Mouse (Mus musculus): ENCODE results near the gene Lamb3. TPM values are rescaled to one million over a fixed set of nuclear protein-coding genes. Genes with fewer than 3 reads are reported as not detected.

The Lamb3 gene
- total RNA-seq, 2 experiments from 2014 or later: 7.9 to 12.6 TPM

- intact Hi-C loops (cut with DNase I): no loop called here
- no peak for DNase-seq
Observed at GRCm38 (mm10) chr1:193332018-193332417, 124.5 kb downstream of the Lamb3 start.

- DNase-seq: no peak
- intact Hi-C loops (cut with DNase I): no loop called here
Observed at GRCm38 (mm10) chr1:193332671-193333070, 125.2 kb downstream of the Lamb3 start.

DNA sequence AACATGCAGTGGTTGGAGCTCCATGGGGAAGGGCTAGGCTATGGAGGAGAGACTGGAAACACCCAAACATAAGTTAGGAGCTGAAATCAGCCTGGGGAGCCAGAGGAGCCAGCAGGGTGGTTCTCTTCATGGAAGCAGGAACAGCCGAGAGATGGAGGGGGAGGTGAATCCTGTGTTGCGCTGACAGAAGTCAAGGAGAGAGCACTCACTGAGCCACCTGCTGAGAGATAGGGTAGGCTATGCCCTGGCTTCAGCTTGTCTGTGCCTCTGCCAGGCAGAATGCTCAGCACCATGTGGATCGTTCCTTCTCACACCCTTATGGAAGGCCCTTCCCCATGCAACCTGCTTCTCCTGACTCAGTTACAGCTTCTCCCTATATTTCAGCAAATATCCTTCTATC lies 126.3 kb downstream of the Lamb3 start:
- intact Hi-C loops (cut with DNase I): no loop called here
- no peak for DNase-seq

GRCm38 (mm10) chr1:193334546-193334945 lies 127.0 kb downstream of the Lamb3 start:
- intact Hi-C loops (cut with DNase I): no loop called here
- DNase-seq: no peak

DNA sequence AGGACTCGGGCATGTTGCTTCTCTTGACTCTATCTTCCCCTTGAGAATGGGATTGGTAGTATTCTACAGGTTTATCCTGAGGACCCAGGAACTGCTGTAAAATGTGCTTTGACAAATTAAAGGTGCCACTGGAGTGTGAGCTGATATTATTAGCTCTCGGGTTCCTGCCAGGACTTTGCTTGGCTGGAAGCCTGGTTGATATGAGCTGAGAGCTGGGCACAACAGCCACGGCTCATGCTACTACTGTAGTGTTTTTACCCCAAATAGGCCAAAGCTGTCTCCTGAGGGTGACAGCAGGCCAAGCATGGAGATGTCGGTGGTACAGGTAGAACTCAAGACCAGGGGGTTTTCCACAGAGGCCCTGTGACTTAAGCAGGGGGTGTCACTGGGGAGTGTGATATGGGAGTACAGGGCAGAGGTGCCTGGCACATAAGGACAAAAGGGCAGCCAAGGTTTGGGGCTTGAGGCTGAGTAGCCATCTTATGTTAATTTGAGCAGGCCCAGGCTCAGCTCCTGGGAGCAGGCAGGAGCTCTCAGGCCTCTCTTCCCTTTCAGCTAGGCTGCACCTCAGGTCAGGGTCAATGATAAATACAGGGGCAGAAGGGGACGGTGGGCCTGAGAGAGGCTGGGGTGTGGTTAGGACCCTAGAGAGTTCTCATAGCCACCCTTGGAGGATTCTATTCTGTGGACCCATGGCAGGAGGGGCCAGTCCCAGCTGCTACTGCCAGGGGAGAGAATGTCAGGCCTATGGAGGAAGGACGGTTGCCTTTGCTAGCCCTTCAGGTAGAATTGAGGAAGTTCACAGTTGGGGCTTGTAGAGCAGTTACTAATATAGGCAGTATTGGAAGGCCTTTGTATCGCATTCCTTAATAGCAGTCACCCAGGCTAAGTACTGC lies 128.9 kb downstream of the Lamb3 start:
- peak; percentile 63 to 80 for DNase-seq
- intact Hi-C loops (cut with DNase I): no loop called here

GRCm38 (mm10) chr1:193337018-193337321 lies 129.5 kb downstream of the Lamb3 start:
- intact Hi-C loops (cut with DNase I): no loop called here
- DNase-seq: no peak

- no peak for DNase-seq
- intact Hi-C loops (cut with DNase I): no loop called here
Observed at GRCm38 (mm10) chr1:193337787-193338310, 130.3 kb downstream of the Lamb3 start.

DNA sequence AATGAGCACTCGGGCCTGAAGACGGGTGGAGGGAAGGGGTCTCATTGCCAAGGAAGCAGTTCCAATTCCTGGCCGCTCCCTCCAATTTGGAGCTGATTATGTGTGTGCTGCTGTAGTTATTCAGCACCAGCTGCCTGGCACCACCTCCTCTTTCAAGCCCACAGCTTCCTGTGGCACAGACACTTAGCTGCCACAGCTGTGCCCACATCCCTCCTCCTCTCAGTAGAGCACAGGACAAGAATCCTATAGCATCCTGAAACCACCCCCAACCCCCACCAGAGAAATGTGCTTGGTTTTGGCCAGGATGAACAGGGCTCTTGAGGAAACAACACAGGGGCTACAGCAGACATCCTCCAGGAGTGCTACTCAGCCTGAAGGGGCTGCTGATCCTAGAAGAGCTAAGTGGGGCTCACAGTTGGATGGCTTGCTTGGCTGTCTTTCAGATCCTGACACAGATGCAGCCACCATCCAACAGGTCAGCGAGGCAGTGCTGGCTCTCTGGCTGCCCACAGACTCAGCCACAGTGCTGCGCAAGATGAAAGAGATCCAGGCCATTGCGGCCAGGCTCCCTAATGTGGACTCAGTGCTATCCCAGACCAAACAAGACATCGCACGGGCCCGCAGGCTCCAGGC lies 131.0 kb downstream of the Lamb3 start:
- intact Hi-C loops (cut with DNase I): no loop called here

DNA sequence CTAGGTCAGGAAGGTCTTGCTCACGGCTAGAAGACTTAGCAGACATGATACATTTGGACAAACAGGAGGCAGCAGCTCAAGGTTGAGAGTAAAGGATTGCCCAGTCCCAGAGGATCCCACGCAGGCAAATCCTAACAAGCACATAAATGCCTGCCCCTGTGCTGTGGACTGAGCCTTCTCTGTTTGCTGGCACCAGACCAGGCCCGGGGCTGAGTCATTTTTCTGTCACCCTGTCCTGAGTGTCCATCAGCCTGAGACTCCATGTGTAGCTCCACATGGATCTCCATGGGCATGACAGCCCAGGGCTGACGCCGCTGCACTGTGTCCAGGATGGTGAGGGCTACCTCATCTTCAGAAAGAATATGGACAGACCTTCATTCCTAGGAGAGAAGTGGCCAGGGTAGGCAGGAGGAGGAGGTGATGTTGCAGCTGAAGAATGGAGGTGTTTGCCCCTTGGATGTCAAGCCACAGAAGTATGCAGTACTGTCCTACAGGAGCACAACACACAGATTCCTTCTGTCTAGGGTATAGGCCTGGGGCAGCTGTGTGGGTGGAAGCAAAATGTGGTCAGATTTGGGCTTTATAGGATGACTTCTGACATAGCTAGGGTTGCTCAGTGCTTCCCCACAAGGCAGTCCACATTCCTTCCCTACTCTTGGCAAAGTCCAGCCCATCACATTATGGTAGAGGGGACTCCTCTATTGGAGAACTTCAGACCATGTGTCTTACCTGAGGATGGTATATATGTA lies 134.9 kb downstream of the Lamb3 start:
- intact Hi-C loops (cut with DNase I): no loop called here
- no peak for DNase-seq

More for the DNA sequence above, 131.0 kb downstream of the Lamb3 start:
- DNase-seq: no peak

DNA sequence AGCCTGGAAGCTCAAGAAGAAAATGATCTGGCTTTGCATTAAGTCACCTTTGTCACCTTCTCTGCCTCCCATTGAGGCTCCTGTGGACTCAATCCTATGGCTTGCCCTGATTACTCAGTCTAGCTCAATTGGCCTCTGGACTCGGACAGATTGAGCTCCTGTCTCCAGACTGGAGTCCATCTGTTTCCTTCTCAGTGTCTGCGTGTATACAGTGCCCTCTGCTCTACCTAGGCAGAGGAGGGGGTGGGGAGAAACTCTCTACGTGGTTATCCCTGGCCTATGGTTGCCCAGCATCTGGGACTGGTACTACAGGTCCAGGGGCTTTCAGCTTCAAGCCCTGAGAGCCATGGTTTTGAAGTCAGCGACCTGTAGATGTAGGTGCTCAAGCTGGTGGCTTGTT lies 136.4 kb downstream of the Lamb3 start:
- intact Hi-C loops (cut with DNase I): no loop called here
- no peak for DNase-seq

- intact Hi-C loops (cut with DNase I): no loop called here
- DNase-seq: no peak
Observed at GRCm38 (mm10) chr1:193344976-193345375, 137.5 kb downstream of the Lamb3 start.

DNA sequence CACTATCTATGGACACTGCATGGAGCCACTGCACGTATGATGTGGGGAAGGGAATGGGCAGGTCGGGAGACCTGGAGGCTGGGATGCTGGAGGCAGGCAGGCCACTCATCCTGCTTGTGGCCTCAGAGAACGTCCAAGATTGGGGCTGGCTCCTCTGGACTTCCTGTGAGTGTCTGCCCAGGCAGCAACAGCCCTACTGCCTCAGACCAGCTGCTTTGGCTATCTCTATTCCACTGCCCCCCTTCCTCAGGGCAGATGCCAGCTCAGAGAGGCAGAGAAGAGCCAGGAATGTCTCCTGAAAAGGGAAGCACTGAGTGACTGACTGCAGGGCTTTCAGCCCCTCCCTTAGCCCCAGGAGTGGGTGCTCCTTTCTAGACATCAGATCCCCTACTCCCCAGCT lies 139.4 kb downstream of the Lamb3 start:
- intact Hi-C loops (cut with DNase I): no loop called here
- no peak for DNase-seq

DNA sequence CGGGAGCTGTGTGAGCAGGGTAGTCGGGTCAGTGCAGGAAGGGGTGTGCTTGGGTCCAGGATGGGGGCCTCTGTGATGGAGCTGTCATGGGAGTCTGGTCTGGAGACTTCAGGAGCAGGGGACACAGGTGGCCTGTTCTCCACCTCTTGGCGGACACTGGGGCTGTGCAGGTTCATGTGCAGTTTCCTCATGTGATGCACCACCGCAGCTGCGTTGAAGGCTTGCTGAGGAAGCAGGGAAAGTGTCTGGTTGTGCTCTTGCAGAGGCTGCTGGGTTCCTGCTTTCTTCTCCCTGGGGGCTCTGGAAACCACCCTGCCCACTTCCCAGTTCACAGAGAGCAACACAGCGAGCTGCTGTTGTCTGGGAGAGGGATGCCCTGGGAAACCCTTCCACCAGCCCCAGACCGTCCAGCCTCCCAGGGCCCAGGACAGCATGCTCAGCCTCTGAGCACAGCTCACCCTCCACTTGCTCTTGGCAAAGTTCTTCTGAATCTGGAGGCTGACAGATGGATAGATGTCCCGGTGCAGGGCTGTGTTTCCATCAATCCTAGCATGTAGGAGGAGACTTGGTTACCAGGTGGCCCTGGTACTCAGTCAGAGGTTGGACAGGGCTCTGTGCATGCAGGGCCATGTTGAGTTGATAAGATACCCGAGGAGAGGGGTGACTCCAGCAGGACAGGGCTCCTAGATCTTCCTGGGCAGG lies 140.9 kb downstream of the Lamb3 start:
- DNase-seq: no peak
- intact Hi-C loops (cut with DNase I): no loop called here

- intact Hi-C loops (cut with DNase I): no loop called here
- DNase-seq: no peak
Observed at GRCm38 (mm10) chr1:193349702-193350545, 142.4 kb downstream of the Lamb3 start.

- no peak for DNase-seq
- intact Hi-C loops (cut with DNase I): no loop called here
Observed at GRCm38 (mm10) chr1:193350546-193350801, 143.0 kb downstream of the Lamb3 start.

DNA sequence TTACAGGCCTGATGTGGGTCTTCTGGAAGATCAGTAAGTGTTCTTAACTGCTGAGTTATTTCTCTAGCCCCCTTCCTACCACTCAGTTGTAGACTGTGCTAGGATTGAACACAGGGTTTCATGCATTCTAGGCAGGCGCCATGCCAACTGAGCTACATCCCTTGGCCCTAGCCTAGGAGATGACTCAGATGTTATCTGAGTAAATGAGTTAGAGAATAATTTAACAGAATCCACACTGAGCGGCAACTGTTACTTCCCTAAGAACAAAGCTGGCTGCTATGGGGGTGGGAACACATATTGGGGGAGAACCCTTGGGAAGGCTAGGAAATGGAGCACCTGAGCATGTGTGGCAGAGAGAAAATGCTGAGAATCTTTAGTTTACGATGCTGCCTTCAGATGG lies 144.1 kb downstream of the Lamb3 start:
- intact Hi-C loops (cut with DNase I): no loop called here
- DNase-seq: no peak

- no peak for DNase-seq
- intact Hi-C loops (cut with DNase I): no loop called here
Observed at GRCm38 (mm10) chr1:193359199-193359598, 151.7 kb downstream of the Lamb3 start.

- DNase-seq: no peak
- intact Hi-C loops (cut with DNase I): no loop called here
Observed at GRCm38 (mm10) chr1:193361181-193361580, 153.7 kb downstream of the Lamb3 start.

GRCm38 (mm10) chr1:193362078-193362477 lies 154.6 kb downstream of the Lamb3 start:
- intact Hi-C loops (cut with DNase I): no loop called here
- no peak for DNase-seq

GRCm38 (mm10) chr1:193363801-193364231 lies 156.3 kb downstream of the Lamb3 start:
- intact Hi-C loops (cut with DNase I): loop anchor here (1.0 kb wide), 1 partner anchor 34 kb away; no protein-coding TSS in a partner anchor

More at GRCm38 (mm10) chr1:193363801-193364231, 156.3 kb downstream of the Lamb3 start:
- DNase-seq: peak; percentile 54 to 75

All from heart, postnatal 14 days (tissue).